Mouse (Mus musculus) mesoderm, embryonic 11.5 days (tissue): ENCODE measurements at regions not wholly inside any gene's neighbourhood (a gene's known extent, or its start where the extent isn't known, plus 50 kb on each side); places are given as distances from the start of the nearest gene placed in this dataset.

Experiments used
- DNase-seq: peaks from one replicate; pipeline ENCODE4 v3.0.0-alpha.2; 2012; ENCODE audit warnings: low read depth, low spot score

GRCm38 (mm10) chr8:103270815-103271553 is 485.5 kb upstream of the Cdh11 start:
- DNase-seq = peak; percentile 48

GRCm38 (mm10) chr8:103272305-103273079 is 487.1 kb upstream of the Cdh11 start:
- DNase-seq = peak; percentile 25

- DNase-seq = no peak
Observed at GRCm38 (mm10) chr8:103273476-103273875, 488.0 kb upstream of the Cdh11 start.

- DNase-seq = no peak
Observed at GRCm38 (mm10) chr8:103281801-103282200, 496.4 kb upstream of the Cdh11 start.

GRCm38 (mm10) chr8:103288561-103288974 is 503.1 kb upstream of the Cdh11 start:
- DNase-seq = no peak

- DNase-seq = no peak
Observed at GRCm38 (mm10) chr8:103292896-103293295, 507.5 kb upstream of the Cdh11 start.

- no peak for DNase-seq
Observed at GRCm38 (mm10) chr8:103306476-103307183, 521.2 kb upstream of the Cdh11 start.

- DNase-seq = no peak
Observed at GRCm38 (mm10) chr8:103313576-103313975, 528.1 kb upstream of the Cdh11 start.

- peak; percentile 66 for DNase-seq
Observed at GRCm38 (mm10) chr8:103314279-103315022, 529.0 kb upstream of the Cdh11 start.

GRCm38 (mm10) chr8:103315742-103316141 is 530.3 kb upstream of the Cdh11 start:
- DNase-seq = peak; percentile 35

GRCm38 (mm10) chr8:103316691-103317091 is 531.2 kb upstream of the Cdh11 start:
- DNase-seq = no peak

GRCm38 (mm10) chr8:103317149-103317725 is 531.8 kb upstream of the Cdh11 start:
- no peak for DNase-seq

GRCm38 (mm10) chr8:103324016-103324665 is 538.7 kb upstream of the Cdh11 start:
- no peak for DNase-seq

- no peak for DNase-seq
Observed at GRCm38 (mm10) chr8:103331415-103331814, 546.0 kb upstream of the Cdh11 start.

GRCm38 (mm10) chr8:103337314-103337713 is 551.9 kb upstream of the Cdh11 start:
- no peak for DNase-seq

- DNase-seq = no peak
Observed at GRCm38 (mm10) chr8:103339042-103339441, 553.6 kb upstream of the Cdh11 start.

- DNase-seq = no peak
Observed at GRCm38 (mm10) chr8:103339951-103340350, 554.5 kb upstream of the Cdh11 start.

GRCm38 (mm10) chr8:103343891-103344290 is 558.4 kb upstream of the Cdh11 start:
- DNase-seq = no peak

GRCm38 (mm10) chr8:103344871-103345270 is 559.4 kb upstream of the Cdh11 start:
- DNase-seq = no peak

- DNase-seq = peak; percentile 54
Observed at GRCm38 (mm10) chr8:103347158-103347871, 561.9 kb upstream of the Cdh11 start.
